Mouse (Mus musculus) forebrain, embryonic 10.5 days (tissue): ENCODE measurements around the gene Hpca. TPM values are rescaled to one million over a fixed set of nuclear protein-coding genes. Genes with fewer than 3 reads are reported as not detected.

Source experiments
- DNase-seq: peaks from one replicate; pipeline ENCODE4 v3.0.0-alpha.2; 2017; ENCODE audit warnings: low spot score; ENCODE audit errors: extremely low spot score
- H3K27ac ChIP-seq: fragments of 300-500 bp; sonication (generic); 2 replicates; pipeline ENCODE4 v1.5.1; 2016; ENCODE audit warnings: mild to moderate bottlenecking
- H3K27me3 ChIP-seq: fragments of 300-500 bp; sonication (generic); 2 replicates; pipeline ENCODE4 v1.6.1; 2016; ENCODE audit warnings: mild to moderate bottlenecking; ENCODE audit not compliant: poor library complexity, severe bottlenecking
- H3K36me3 ChIP-seq: fragments of 300-500 bp; sonication (generic); replicated peaks from 2 replicates; pipeline ENCODE4 v1.6.1; 2016; ENCODE audit warnings: mild to moderate bottlenecking, moderate library complexity
- H3K4me1 ChIP-seq: fragments of 300-500 bp; sonication (generic); 2 replicates; pipeline ENCODE4 v1.6.1; 2016
- H3K4me3 ChIP-seq: fragments of 300-500 bp; sonication (generic); 2 replicates; pipeline ENCODE4 v1.5.1; 2016; ENCODE audit warnings: mild to moderate bottlenecking, moderate library complexity
- H3K9me3 ChIP-seq: fragments of 300-500 bp; sonication (generic); 2 replicates; pipeline ENCODE4 v1.6.1; 2016; ENCODE audit warnings: mild to moderate bottlenecking, moderate library complexity
- WGBS: fragments of 180-500 bp; shearing (Covaris S2); methylation state at CpG from one replicate; pipeline ENCODE4 v1.1.7; 2016; 5-methylcytosine and 5-hydroxymethylcytosine counted together
- polyA plus RNA-seq: library from polyadenylated mRNA; unstranded; fragments of >200 nt; fragmentation: Nextera tagmentation; extraction: Ambion mirVana; gene quantifications from 2 replicates; pipeline ENCODE4 v1.2.1, GENCODE M21; 2016

Hpca gene
- polyA plus RNA-seq, 1 experiment from 2014 or later, result 0.43 TPM

DNA sequence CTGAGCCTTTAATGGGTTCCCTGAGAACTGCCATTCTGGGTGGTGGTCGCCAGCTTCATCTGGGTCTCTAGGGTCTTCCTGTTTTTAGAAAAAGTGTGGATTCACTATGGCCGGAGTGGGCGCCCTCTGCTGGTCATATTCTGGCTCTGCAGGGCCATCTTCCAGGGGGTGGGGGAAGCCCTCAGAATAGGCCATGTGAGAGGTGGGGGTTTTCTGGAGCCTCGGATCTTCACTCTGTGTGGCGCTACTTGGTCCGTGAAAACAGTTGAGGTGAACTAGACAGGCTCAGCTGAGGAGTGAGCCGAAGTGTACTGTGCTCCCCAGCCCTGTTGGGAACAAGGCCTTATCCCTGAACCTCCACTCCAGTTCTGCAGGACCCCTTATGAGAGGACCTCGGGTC, 8.3 kb upstream of the Hpca start:
- WGBS, result 3% methylated on average over 8 of the region's 8 CpGs
- no peaks in the 10 kb centered on the region for H3K36me3 ChIP-seq

DNA sequence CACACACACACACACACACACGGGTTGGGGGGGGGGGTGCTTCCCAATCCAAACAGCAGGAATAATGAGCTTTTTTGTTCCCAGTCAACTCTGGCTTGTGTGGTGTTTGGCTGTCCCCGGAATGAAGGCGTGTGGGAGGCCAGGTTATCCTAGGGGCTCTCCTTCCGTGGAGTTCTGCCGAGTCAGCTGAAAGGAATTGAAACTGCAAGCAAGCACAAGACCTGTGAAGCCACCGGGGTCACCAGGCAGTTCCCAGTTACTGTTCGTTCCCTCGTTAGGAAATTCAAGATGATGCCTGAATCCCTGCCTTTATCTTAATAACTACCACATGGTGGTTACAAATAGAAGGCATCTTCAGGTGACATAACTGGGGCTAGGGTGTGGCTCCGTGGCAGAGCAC, 7.6 kb upstream of the Hpca start:
- WGBS, result 53% methylated on average over 9 of the region's 9 CpGs
- peaks cover 51% of the 10 kb centered on the region for H3K4me1 ChIP-seq
- H3K27me3 ChIP-seq, result peaks cover 77% of the 10 kb centered on the region
- no peak for DNase-seq
- no peak overlapping the region for H3K27ac ChIP-seq
- H3K4me3 ChIP-seq, result no peak overlapping the region
- H3K9me3 ChIP-seq, result no peaks in the 10 kb centered on the region
- H3K36me3 ChIP-seq, result no peaks in the 10 kb centered on the region

More for the DNA sequence above, 8.3 kb upstream of the Hpca start:
- H3K4me3 ChIP-seq, result peak overlapping the region; percentile 36
- H3K27ac ChIP-seq, result peak overlapping the region; percentile 42
- H3K4me1 ChIP-seq, result peaks cover 51% of the 10 kb centered on the region
- H3K27me3 ChIP-seq, result peaks cover 77% of the 10 kb centered on the region
- peak; percentile 78 for DNase-seq
- no peaks in the 10 kb centered on the region for H3K9me3 ChIP-seq

DNA sequence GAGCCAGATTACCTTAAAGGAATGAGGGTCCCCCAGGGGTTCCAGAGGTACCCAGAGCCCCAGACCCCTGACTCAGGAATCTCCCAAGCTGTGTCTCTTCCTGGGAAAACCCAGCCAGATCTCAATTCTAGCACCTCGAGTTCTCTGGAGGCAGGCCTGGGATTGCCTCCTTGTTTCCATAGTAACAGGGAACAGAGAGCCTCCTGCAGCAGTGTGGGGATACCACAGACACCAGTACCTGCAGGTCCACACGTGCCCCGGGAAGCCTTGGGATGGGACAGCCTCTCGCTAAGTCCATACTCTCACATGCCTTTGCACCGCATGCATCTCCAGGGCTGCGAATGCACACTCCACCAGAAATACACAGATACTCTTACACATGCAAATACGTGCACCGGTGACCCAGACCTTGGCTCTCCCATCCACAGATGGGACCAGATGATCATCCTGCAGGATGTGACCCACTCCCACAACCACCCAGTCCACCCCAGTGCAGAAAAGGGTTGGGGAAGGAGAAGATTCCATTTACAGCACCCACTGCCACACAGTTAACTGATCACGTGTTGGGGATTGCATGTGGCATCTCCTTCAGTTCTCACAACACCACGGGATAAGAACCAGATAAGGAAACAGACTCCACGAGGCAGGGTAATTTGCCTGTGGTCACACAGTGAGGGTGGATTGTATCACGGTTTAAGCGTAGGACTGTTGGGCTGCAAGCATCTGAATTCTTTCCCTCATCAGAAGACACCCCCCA, 6.9 kb upstream of the Hpca start:
- 69% methylated on average over 13 of the region's 13 CpGs for WGBS
- DNase-seq, result no peak
- H3K9me3 ChIP-seq, result no peaks in the 10 kb centered on the region
- no peaks in the 10 kb centered on the region for H3K36me3 ChIP-seq
- peaks cover 51% of the 10 kb centered on the region for H3K4me1 ChIP-seq
- H3K27ac ChIP-seq, result no peak overlapping the region
- no peak overlapping the region for H3K4me3 ChIP-seq
- peaks cover 81% of the 10 kb centered on the region for H3K27me3 ChIP-seq

DNA sequence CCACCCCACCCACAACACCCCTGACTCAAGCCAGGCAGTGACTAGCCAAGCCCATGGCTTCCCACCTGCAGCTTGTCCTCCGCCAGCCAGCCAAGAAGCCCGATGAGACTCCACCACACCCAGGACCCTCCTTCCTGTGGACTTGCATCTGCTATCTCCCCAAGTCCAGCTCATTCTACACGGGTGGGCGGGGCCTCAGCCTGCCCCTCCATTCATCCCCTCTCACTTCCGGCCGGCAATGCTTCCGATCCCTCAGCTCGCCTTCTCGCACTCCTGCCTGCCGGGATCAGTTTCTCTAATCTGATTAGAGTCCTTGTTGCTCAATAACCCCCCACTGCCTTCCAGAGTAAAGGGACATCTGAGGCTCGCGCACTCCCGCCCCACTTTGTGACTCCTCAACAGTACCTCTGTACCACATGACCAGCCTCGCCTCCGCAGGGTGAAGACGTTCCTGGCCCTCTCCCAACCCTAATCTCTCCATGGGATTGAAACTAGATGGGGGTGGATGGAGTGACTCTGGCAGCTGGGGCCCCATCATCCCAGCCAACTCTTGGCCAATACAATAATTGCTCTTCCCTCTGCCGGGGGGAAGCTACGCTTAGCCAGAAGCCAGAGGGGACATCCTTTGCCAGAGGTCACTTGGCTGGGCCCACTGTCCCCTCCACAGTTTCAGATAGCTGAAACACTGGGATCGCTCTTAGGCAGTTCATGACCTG, 4.1 kb upstream of the Hpca start:
- peak overlapping the region; percentile 48; the same call in 1 of the 2 replicates for H3K27ac ChIP-seq
- peak overlapping the region; percentile 46 for H3K4me3 ChIP-seq
- no peak for DNase-seq
- no peaks in the 10 kb centered on the region for H3K9me3 ChIP-seq
- peaks cover 58% of the 10 kb centered on the region for H3K4me1 ChIP-seq
- no peaks in the 10 kb centered on the region for H3K36me3 ChIP-seq
- H3K27me3 ChIP-seq, result peaks cover 88% of the 10 kb centered on the region
- WGBS, result 8% methylated on average over 19 of the region's 19 CpGs

DNA sequence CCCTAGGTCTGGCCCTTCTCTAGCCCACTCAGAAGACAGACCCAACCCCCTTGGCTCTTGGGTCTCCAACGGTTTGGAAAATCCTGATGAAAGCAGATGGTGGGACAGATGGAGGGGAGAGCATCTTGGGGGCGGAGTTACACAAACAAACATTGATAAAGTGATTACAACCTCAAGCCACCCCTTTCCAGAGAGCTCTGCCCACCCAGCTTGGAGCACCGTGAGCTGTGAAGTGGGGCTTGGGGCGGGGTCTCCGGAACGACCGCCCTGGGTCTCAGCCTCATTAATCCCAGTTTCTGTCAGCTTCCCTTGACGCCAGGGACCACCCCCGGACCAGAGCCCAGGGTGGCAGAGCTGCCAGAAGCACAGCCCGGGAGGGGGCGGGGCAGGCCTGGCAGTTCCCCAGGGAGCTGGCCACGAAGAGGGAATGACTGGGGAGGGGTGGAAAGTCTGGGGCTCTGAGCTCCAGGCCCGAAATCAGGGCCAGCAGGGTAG, 2.9 kb upstream of the Hpca start:
- H3K4me3 ChIP-seq, result peak overlapping the region; percentile 46; the same call in 1 of the 2 replicates
- H3K36me3 ChIP-seq, result no peaks in the 10 kb centered on the region
- peaks cover 92% of the 10 kb centered on the region for H3K27me3 ChIP-seq
- WGBS, result 8% methylated on average over 13 of the region's 13 CpGs
- H3K9me3 ChIP-seq, result no peaks in the 10 kb centered on the region
- no peak for DNase-seq
- H3K4me1 ChIP-seq, result peaks cover 51% of the 10 kb centered on the region
- no peak overlapping the region for H3K27ac ChIP-seq

DNA sequence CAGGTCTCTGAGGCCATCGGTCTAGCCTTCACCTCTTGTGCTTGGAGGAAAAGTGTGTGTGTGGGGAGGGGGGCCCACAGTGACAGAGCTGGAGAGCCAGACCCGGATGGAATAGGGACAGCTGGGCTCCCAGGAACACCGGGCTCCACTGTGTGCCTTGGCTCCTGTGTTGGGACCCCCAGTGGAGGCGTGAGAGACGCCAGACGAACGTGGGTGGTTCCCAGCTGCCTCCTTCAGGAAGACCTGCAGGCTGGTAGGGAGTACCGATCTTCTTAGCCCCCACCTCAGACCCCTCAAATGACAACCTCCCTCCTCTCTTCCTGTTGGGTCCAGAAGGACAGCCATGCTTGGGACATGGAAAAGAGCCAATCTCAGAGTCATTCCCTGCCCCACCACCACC, 883 bp upstream of the Hpca start:
- 45% methylated on average over 8 of the region's 8 CpGs for WGBS
- peaks cover 36% of the 10 kb centered on the region for H3K4me1 ChIP-seq
- no peaks in the 10 kb centered on the region for H3K36me3 ChIP-seq
- DNase-seq, result no peak
- H3K4me3 ChIP-seq, result no peak overlapping the region
- no peak overlapping the region for H3K27ac ChIP-seq
- H3K27me3 ChIP-seq, result peaks cover 95% of the 10 kb centered on the region
- no peaks in the 10 kb centered on the region for H3K9me3 ChIP-seq

DNA sequence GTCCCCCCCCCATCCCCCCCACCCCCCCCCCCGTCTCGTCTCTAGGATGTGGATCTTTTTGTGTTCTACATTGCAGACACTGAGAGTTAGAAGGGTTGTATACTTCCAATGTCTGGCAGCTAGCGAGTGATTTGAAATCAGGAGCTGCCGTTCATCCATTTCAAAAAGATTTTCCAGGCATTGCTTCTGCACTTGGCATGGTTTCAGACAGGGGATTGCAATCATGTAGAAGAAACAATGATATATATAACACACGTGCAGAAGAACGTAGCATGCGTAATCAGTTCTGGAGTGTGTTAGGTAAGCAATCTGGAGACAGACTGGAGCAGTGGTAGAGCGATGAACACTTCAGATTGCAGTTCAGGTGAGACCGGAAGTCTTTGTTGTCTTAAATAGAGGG, 271 bp upstream of the Hpca start:
- no peaks in the 10 kb centered on the region for H3K9me3 ChIP-seq
- no peaks in the 10 kb centered on the region for H3K36me3 ChIP-seq
- WGBS, result 45% methylated on average over 9 of the region's 9 CpGs
- H3K4me1 ChIP-seq, result peaks cover 36% of the 10 kb centered on the region
- peaks cover 93% of the 10 kb centered on the region for H3K27me3 ChIP-seq
- DNase-seq, result no peak
- H3K27ac ChIP-seq, result no peak overlapping the region
- no peak overlapping the region for H3K4me3 ChIP-seq

DNA sequence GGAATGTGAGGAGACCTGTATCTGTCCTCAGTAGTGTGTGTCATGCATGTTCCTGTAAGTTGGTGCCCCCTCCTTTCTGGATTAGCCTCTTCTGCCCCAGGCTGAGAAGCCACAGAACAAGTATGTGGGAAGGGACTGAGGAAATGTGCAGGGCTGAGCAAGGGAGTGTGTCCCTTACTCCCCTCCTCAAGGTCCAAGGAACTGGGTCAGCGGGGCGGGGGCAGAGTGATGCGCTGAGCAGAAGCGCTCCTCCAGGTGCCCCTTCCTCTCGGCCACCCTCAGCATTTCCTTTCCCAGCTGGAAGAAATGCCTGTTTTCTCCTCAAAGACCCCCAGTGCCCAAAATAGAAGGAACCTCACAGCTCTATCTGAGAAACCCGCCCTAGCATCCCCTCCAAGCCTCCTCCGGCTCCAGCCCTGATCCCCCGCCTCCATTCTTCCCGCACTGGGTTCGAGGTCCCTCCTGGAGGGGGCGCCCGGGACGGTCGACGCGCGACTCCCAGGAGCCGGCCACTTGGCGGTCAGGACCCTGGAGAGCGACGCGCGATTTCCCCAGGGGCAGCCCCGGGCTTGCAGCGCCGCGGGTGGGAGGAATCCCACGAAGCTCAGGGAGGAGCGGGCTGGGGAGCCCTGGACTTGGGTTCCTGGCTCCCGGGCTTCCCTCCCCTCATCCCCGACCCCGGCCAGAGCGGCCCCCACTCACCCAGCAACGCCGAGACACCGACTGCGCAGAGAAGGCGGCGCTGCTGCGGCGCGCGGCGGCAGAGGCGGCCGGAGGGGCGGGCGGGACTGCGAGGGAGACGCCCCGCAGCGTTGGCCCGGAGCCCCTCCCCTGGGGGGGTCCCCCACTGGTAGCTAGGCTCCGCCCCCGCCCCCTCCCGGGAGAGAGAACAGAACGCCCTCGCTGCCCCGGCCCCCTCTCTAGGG, 1.1 kb downstream of the Hpca start:
- Histone ChIP-seq H3K4me3 (peak overlapping the region; percentile 54), H3K9me3 (no peaks in the 10 kb centered on the region), H3K4me1 (peaks cover 34% of the 10 kb centered on the region), H3K27me3 (peaks cover 90% of the 10 kb centered on the region), H3K36me3 (no peaks in the 10 kb centered on the region), H3K27ac (no peak overlapping the region)
- under 1% methylated on average over 43 of the region's 59 CpGs for WGBS
- DNase-seq, result peak; percentile 63

DNA sequence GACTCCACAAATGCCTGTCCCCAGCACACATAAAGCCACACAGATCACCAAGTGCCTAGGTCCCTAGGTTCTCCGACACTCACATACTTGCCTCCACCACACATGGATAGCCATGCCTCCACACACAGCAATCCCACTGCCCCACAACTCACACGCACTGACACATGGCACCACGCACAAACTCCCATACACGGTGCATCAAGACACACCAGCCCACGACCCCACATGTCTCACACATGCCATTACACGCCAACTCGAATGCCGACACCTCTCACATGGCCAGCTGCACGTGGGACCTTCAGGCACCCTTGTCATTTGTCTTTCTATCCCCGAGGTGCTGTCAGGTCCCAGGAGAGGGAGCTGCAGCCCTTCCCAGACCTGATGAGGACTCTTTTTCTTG, 2.1 kb downstream of the Hpca start:
- Histone ChIP-seq H3K27ac (no peak overlapping the region), H3K9me3 (no peaks in the 10 kb centered on the region), H3K36me3 (no peaks in the 10 kb centered on the region), H3K27me3 (peaks cover 90% of the 10 kb centered on the region), H3K4me1 (peaks cover 33% of the 10 kb centered on the region), H3K4me3 (no peak overlapping the region)
- 79% methylated on average over 10 of the region's 10 CpGs for WGBS
- no peak for DNase-seq

DNA sequence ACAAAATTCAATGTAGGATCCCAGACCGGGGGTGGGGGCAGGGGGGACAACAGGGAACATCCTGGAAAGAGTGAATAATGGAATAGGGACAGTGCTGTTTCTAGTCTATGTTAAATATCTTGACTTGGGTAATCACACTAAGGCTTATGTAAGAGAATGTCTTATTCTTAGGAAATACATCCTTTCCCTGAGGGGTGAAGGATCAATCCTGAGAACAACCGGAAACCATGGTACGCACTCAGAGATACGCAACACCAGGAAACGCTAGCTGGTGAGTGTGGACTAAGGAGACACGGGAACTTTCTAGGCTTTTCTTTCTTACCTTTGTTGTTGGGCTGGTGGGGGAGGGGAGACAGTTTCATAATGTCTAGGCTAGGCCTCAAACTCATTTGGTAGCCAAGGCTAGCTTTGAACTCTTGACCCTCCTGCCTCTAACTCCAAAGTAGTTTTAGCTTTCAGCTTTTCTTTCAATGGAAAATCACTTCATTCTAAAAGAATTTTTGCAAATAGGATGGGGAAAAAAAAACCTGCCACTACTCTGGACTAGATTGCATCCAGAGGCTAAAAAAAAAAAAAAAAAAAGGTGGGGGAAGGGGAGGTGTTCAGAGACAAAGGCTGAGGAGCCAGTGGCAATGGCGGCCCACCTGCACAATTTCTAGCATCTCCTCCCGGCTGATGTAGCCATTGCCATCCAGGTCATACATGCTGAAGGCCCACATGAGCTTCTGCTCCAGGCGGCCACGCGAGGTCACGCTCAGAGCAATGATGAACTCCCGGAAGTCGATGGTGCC, 3.9 kb downstream of the Hpca start:
- Histone ChIP-seq H3K36me3 (no peaks in the 10 kb centered on the region), H3K9me3 (no peaks in the 10 kb centered on the region), H3K27ac (no peak overlapping the region), H3K27me3 (peaks cover 90% of the 10 kb centered on the region), H3K4me1 (peaks cover 39% of the 10 kb centered on the region), H3K4me3 (no peak overlapping the region)
- 90% methylated on average over 14 of the region's 14 CpGs for WGBS
- no peak for DNase-seq

DNA sequence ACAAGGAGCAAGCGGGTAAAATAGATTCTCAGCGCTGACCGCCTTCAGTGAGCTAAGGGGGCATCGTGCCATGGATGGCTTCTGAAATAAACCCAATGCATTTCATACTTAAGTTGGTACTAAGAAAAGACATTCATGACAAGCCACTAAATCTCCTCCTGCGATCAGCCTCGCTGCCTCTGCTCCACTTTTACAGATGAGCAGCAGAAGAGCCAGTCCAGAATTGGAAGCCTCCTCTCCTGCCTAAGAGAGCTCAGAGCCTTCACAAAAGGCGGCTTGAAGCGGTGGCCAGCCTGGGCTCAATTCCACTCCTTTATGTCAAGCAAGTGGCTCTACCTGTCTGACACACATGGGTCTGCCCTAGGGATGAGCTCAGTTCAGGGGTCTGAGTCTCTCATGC, 5.1 kb downstream of the Hpca start:
- no peak overlapping the region for H3K27ac ChIP-seq
- 94% methylated on average over 8 of the region's 8 CpGs for WGBS
- H3K36me3 ChIP-seq, result no peaks in the 10 kb centered on the region
- H3K4me1 ChIP-seq, result peaks cover 48% of the 10 kb centered on the region
- peaks cover 87% of the 10 kb centered on the region for H3K27me3 ChIP-seq
- H3K9me3 ChIP-seq, result no peaks in the 10 kb centered on the region
- no peak overlapping the region for H3K4me3 ChIP-seq
- no peak for DNase-seq
